Mouse (Mus musculus) heart, embryonic 16.5 days (tissue): ENCODE results near the gene Bpifa1. TPM values are rescaled to one million over a fixed set of nuclear protein-coding genes. Genes with fewer than 3 reads are reported as not detected.

ENCODE experiments used
- ATAC-seq: fragments of 200-750 bp; cut with Nextera tagmentation; replicated peaks from 2 replicates; pipeline ENCODE4 v1.8.0; 2017; ENCODE audit warnings: moderate number of reproducible peaks; ENCODE audit not compliant: insufficient read depth, low FRiP score; ENCODE audit errors: extremely low read depth
- H3K27ac ChIP-seq: fragments of 300-500 bp; sonication (generic); 2 replicates; pipeline ENCODE4 v1.5.1; 2014; ENCODE audit warnings: mild to moderate bottlenecking, low read length, control low read depth, moderate library complexity
- H3K27me3 ChIP-seq: fragments of 300-500 bp; sonication (generic); 2 replicates; pipeline ENCODE4 v1.6.1; 2014; ENCODE audit warnings: low read length, mixed read lengths; ENCODE audit not compliant: control insufficient read depth, insufficient read depth
- H3K36me3 ChIP-seq: fragments of 300-500 bp; sonication (generic); 2 replicates; pipeline ENCODE4 v1.6.1; 2014; ENCODE audit not compliant: control insufficient read depth, insufficient read depth
- H3K4me1 ChIP-seq: fragments of 300-500 bp; sonication (generic); 2 replicates; pipeline ENCODE4 v1.6.1; 2014; ENCODE audit warnings: low read length, mixed read lengths; ENCODE audit not compliant: control insufficient read depth, insufficient read depth
- H3K4me2 ChIP-seq: fragments of 300-500 bp; sonication (generic); 2 replicates; pipeline ENCODE4 v1.6.1; 2014; ENCODE audit warnings: low read depth, mild to moderate bottlenecking, control low read depth, low read length
- H3K4me3 ChIP-seq: fragments of 300-500 bp; sonication (generic); 2 replicates; pipeline ENCODE4 v1.5.1; 2014; ENCODE audit warnings: mild to moderate bottlenecking, control low read depth, low read length
- H3K9ac ChIP-seq: fragments of 300-500 bp; sonication (generic); 2 replicates; pipeline ENCODE4 v1.6.1; 2014; ENCODE audit warnings: low read length, control low read depth
- H3K9me3 ChIP-seq: fragments of 300-500 bp; sonication (generic); replicated peaks from 2 replicates; pipeline ENCODE4 v1.6.1; 2016; ENCODE audit warnings: low read length; ENCODE audit not compliant: control insufficient read depth
- WGBS: fragments of 180-500 bp; shearing (Covaris S2); extraction: QIAGEN DNeasy Blood & Tissue Kit; methylation state at CpG from one replicate; pipeline ENCODE4 v1.1.7; 2014; 5-methylcytosine and 5-hydroxymethylcytosine counted together
- polyA plus RNA-seq: library from polyadenylated mRNA; unstranded; fragments of >200 nt; fragmentation: Nextera tagmentation; extraction: Ambion mirVana; gene quantifications from 2 replicates; pipeline ENCODE4 v1.2.1, GENCODE M21; 2015

Gene Bpifa1
- polyA plus RNA-seq = 15.4 and 26.0 TPM in 2 replicates

GRCm38 (mm10) chr2:154142580-154142979, at the start of gene Bpifa1:
Bpifa1 (plus strand) TSS chr2:154142880.
- ATAC-seq = no peak
- Histone ChIP-seq H3K36me3 (no peaks in the 10 kb centered on the region), H3K9me3 (no peaks in the 10 kb centered on the region), H3K4me3 (no peak within 1 kb of the TSS), H3K9ac (no peak within 1 kb of the TSS), H3K4me2 (no peak within 1 kb of the TSS), H3K27me3 (no peaks in the 10 kb centered on the region), H3K4me1 (no peaks in the 10 kb centered on the region), H3K27ac (no peak within 1 kb of the TSS)
- 76% methylated on average over 4 of the region's 4 CpGs for WGBS

GRCm38 (mm10) chr2:154097734-154098133, 44.9 kb upstream of the Bpifa1 start:
- WGBS = 27% methylated on average over 1 of the region's 1 CpGs
- Histone ChIP-seq H3K4me1 (no peaks in the 10 kb centered on the region), H3K36me3 (no peaks in the 10 kb centered on the region), H3K9ac (no peak overlapping the region), H3K4me3 (no peak overlapping the region), H3K4me2 (no peak overlapping the region), H3K27me3 (no peaks in the 10 kb centered on the region), H3K9me3 (no peaks in the 10 kb centered on the region), H3K27ac (no peak overlapping the region)
- no peak for ATAC-seq

- Histone ChIP-seq H3K36me3 (no peaks in the 10 kb centered on the region), H3K4me3 (no peak overlapping the region), H3K4me2 (no peak overlapping the region), H3K4me1 (no peaks in the 10 kb centered on the region), H3K27ac (no peak overlapping the region), H3K27me3 (no peaks in the 10 kb centered on the region), H3K9me3 (no peaks in the 10 kb centered on the region), H3K9ac (no peak overlapping the region)
- 73% methylated on average over 3 of the region's 3 CpGs for WGBS
- no peak for ATAC-seq
Measured at GRCm38 (mm10) chr2:154117381-154117780, 25.3 kb upstream of the Bpifa1 start.

- no peak for ATAC-seq
- no peaks in the 10 kb centered on the region for H3K27me3 ChIP-seq
- H3K9me3 ChIP-seq = no peaks in the 10 kb centered on the region
- WGBS = 54% methylated on average over 2 of the region's 2 CpGs
- no peak within 1 kb of the TSS for H3K4me2 ChIP-seq
- no peaks in the 10 kb centered on the region for H3K36me3 ChIP-seq
- H3K4me3 ChIP-seq = no peak within 1 kb of the TSS
- no peak within 1 kb of the TSS for H3K27ac ChIP-seq
- H3K9ac ChIP-seq = no peak within 1 kb of the TSS
- no peaks in the 10 kb centered on the region for H3K4me1 ChIP-seq
Measured at GRCm38 (mm10) chr2:154130120-154130519, 12.6 kb upstream of the Bpifa1 start, which contains the start of gene Bpifa3. Bpifa3 (plus strand) TSS chr2:154130336.

- Histone ChIP-seq H3K9ac (no peak overlapping the region), H3K4me1 (no peaks in the 10 kb centered on the region), H3K27me3 (no peaks in the 10 kb centered on the region), H3K4me2 (no peak overlapping the region), H3K36me3 (no peaks in the 10 kb centered on the region), H3K9me3 (no peaks in the 10 kb centered on the region), H3K4me3 (no peak overlapping the region), H3K27ac (no peak overlapping the region)
- ATAC-seq = no peak
- 60% methylated on average over 3 of the region's 3 CpGs for WGBS
Measured at GRCm38 (mm10) chr2:154143735-154144134, 1.1 kb downstream of the Bpifa1 start.

GRCm38 (mm10) chr2:154147496-154147895, 4.8 kb downstream of the Bpifa1 start:
- Histone ChIP-seq H3K4me2 (no peak overlapping the region), H3K4me1 (no peaks in the 10 kb centered on the region), H3K9me3 (no peaks in the 10 kb centered on the region), H3K4me3 (no peak overlapping the region), H3K27ac (no peak overlapping the region), H3K9ac (no peak overlapping the region), H3K27me3 (no peaks in the 10 kb centered on the region), H3K36me3 (no peaks in the 10 kb centered on the region)
- no peak for ATAC-seq
- WGBS = 77% methylated on average over 4 of the region's 4 CpGs

GRCm38 (mm10) chr2:154158433-154158832, 15.8 kb downstream of the Bpifa1 start:
- H3K9ac ChIP-seq = no peak overlapping the region
- H3K27me3 ChIP-seq = no peaks in the 10 kb centered on the region
- ATAC-seq = no peak
- WGBS = 32% methylated on average over 3 of the region's 3 CpGs
- no peaks in the 10 kb centered on the region for H3K36me3 ChIP-seq
- H3K27ac ChIP-seq = no peak overlapping the region
- H3K4me3 ChIP-seq = no peak overlapping the region
- H3K4me1 ChIP-seq = no peaks in the 10 kb centered on the region
- no peak overlapping the region for H3K4me2 ChIP-seq
- H3K9me3 ChIP-seq = peaks cover 8% of the 10 kb centered on the region

- Histone ChIP-seq H3K27ac (no peak within 1 kb of the TSS), H3K4me2 (no peak within 1 kb of the TSS), H3K9me3 (peaks cover 8% of the 10 kb centered on the region), H3K9ac (no peak within 1 kb of the TSS), H3K27me3 (no peaks in the 10 kb centered on the region), H3K36me3 (no peaks in the 10 kb centered on the region), H3K4me1 (no peaks in the 10 kb centered on the region), H3K4me3 (no peak within 1 kb of the TSS)
- 70% methylated on average over 8 of the region's 8 CpGs for WGBS
- no peak for ATAC-seq
Measured at GRCm38 (mm10) chr2:154162307-154162706, 19.6 kb downstream of the Bpifa1 start, which contains the start of gene Bpifa5. Bpifa5 (plus strand) TSS chr2:154162607.

GRCm38 (mm10) chr2:154163306-154163705, 20.6 kb downstream of the Bpifa1 start:
- Histone ChIP-seq H3K36me3 (no peaks in the 10 kb centered on the region), H3K27ac (no peak overlapping the region), H3K27me3 (no peaks in the 10 kb centered on the region), H3K9me3 (peaks cover 8% of the 10 kb centered on the region), H3K4me1 (no peaks in the 10 kb centered on the region), H3K4me3 (no peak overlapping the region), H3K4me2 (no peak overlapping the region), H3K9ac (no peak overlapping the region)
- no peak for ATAC-seq
- WGBS = 82% methylated on average over 5 of the region's 5 CpGs
